Mouse (Mus musculus): ENCODE results near the gene Actbl2. TPM values are rescaled to one million over a fixed set of nuclear protein-coding genes. Genes with fewer than 3 reads are reported as not detected.

Gene Actbl2
- total and polyA plus RNA-seq, 3 experiments, result not detected

DNA sequence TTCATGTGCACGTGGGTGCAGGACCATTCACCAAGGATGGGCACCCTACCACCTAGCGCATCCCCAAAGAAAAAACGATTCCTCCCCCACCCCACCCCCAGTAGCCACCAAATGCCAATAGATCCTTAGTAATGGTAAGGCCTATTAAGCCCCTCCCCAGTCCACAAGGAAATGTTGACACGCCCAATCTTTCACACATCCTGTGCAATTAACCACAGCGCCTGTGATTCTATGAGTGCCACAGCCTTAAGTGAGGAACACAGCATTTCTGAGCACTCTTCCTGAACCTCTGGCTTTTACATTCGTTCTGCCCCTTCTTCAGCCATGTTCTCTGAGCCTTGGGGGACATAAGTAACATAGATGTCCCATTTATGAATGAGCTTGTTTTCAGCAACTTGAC is 42.8 kb downstream of the Actbl2 start:
- Histone ChIP-seq H3K9me3 (replicated peaks; ENCODE audit: low read length) (no peaks in the 10 kb centered on the region), H3K27me3 (replicated peaks) (no peaks in the 10 kb centered on the region), H3K36me3 (replicated peaks in 1 of 2; ENCODE audit: control insufficient read depth in 1 of 2, insufficient read depth in 1 of 2, low read length in 1 of 2) (no peaks in the 10 kb centered on the region), H3K27ac (ENCODE audit: insufficient read depth, low read depth) (no peak overlapping the region), H3K79me2 (replicated peaks; ENCODE audit: control insufficient read depth, extremely low read depth, insufficient read depth, poor library complexity, severe bottlenecking) (no peaks in the 10 kb centered on the region), H3K4me2 (ENCODE audit: insufficient read depth, low read depth, poor library complexity, severe bottlenecking) (no peak overlapping the region), H3K4me3 (replicated peaks in 1 of 3; ENCODE audit: low read depth in 2 of 3, low read length in 2 of 3, poor library complexity in 1 of 3) (no peak overlapping the region), H3K9ac (ENCODE audit: insufficient read depth, low read depth) (no peak overlapping the region), H3K4me1 (ENCODE audit: control insufficient read depth in 1 of 2, insufficient read depth in 2 of 2) (peaks cover 8 to 23% of the 10 kb centered on the region in 2 experiments; a peak in 3 of 4 replicates)
- in situ Hi-C loops (cut with MboI; ENCODE audit: low pct_ligation_motif_present, low pct_unique_long_range_greater_than_20kb, low sequenced_read_pairs), result no loop called here
- dilution Hi-C loops (cut with MboI; ENCODE audit: extremely low pct_ligation_motif_present, extremely low pct_unique_long_range_greater_than_20kb, low sequenced_read_pairs), result no loop called here
- DNase-seq (ENCODE audit: extremely low read depth), result no peak
- TF ChIP-seq IRF4 (IDR thresholded peaks at IDR 0.05; ENCODE audit: low read depth, low read length) (no peak), CHD1 (IDR thresholded peaks at IDR 0.05; ENCODE audit: low read depth, low read length) (no peak), ETS1 (conservative IDR thresholded peaks at IDR 0.05; ENCODE audit: low read depth, low read length) (no peak), BHLHE40 (IDR thresholded peaks at IDR 0.05; ENCODE audit: low read depth, low read length) (no peak), CHD2 (IDR thresholded peaks at IDR 0.05; ENCODE audit: low read length) (no peak), RAD21 (IDR thresholded peaks at IDR 0.05; ENCODE audit: low read depth, low read length) (no peak), GABPA (IDR thresholded peaks at IDR 0.05; ENCODE audit: insufficient replicate concordance, low read depth, low read length) (no peak), MAFK (IDR thresholded peaks at IDR 0.05; ENCODE audit: insufficient replicate concordance, low read length) (no peak), PAX5 (IDR thresholded peaks at IDR 0.05; ENCODE audit: low read length) (no peak), USF1 (IDR thresholded peaks at IDR 0.05; ENCODE audit: low read depth, low read length) (no peak), ZKSCAN1 (IDR thresholded peaks at IDR 0.05; ENCODE audit: borderline replicate concordance, low read depth, low read length) (no peak), JUN (IDR thresholded peaks at IDR 0.05; ENCODE audit: insufficient read depth, low read depth, low read length) (no peak), NELFE (IDR thresholded peaks at IDR 0.05; ENCODE audit: low read depth, low read length) (no peak), ELF1 (IDR thresholded peaks at IDR 0.05; ENCODE audit: low read depth, low read length) (no peak), E2F4 (IDR thresholded peaks at IDR 0.05; ENCODE audit: insufficient replicate concordance, low read depth, low read length) (no peak), MXI1 (IDR thresholded peaks at IDR 0.05; ENCODE audit: low read depth, low read length) (no peak), NRF1 (IDR thresholded peaks at IDR 0.05; ENCODE audit: low read depth, low read length) (no peak), EP300 (IDR thresholded peaks at IDR 0.05; ENCODE audit: low read length) (no peak)

DNA sequence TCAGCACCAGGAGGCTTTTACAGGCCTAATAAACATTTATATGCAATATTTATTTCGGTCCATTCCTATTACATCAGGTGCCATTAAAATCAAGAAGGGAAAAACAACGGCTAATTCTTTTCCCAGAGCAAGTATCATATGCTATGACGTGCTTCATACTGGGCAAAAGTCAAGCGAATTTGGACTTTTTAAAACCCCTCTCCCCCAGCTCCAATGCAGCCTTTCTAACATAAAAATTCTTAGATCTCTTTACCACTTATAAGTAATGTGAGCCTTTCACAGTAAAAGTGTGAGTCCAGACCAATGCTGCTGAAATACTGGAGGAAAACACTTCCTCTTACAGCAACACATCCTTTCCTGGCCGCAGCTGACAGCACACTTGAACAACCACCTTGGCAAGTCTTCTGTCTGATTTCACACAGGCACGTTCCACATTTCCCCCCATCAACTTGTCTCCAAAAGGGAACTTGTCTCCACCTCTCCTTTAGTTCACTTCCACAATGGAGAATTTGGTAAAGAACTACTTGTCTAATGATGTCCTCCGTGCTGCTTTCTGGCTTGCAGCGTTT is 44.4 kb downstream of the Actbl2 start:
- Histone ChIP-seq H3K9me3 (replicated peaks; ENCODE audit: low read length) (no peaks in the 10 kb centered on the region), H3K4me2 (ENCODE audit: insufficient read depth, low read depth, poor library complexity, severe bottlenecking) (no peak overlapping the region), H3K27ac (ENCODE audit: insufficient read depth, low read depth) (no peak overlapping the region), H3K79me2 (replicated peaks; ENCODE audit: control insufficient read depth, extremely low read depth, insufficient read depth, poor library complexity, severe bottlenecking) (no peaks in the 10 kb centered on the region), H3K36me3 (replicated peaks in 1 of 2; ENCODE audit: control insufficient read depth in 1 of 2, insufficient read depth in 1 of 2, low read length in 1 of 2) (no peaks in the 10 kb centered on the region), H3K4me3 (replicated peaks in 1 of 3; ENCODE audit: low read depth in 2 of 3, low read length in 2 of 3, poor library complexity in 1 of 3) (no peak overlapping the region), H3K27me3 (replicated peaks) (no peaks in the 10 kb centered on the region), H3K9ac (ENCODE audit: insufficient read depth, low read depth) (no peak overlapping the region), H3K4me1 (ENCODE audit: control insufficient read depth in 1 of 2, insufficient read depth in 2 of 2) (peaks cover 4 to 7% of the 10 kb centered on the region in 2 experiments; a peak in 2 of 4 replicates)
- dilution Hi-C loops (cut with MboI; ENCODE audit: extremely low pct_ligation_motif_present, extremely low pct_unique_long_range_greater_than_20kb, low sequenced_read_pairs), result no loop called here
- TF ChIP-seq MAZ (IDR thresholded peaks at IDR 0.05; ENCODE audit: low read depth, low read length) (no peak), CHD2 (IDR thresholded peaks at IDR 0.05; ENCODE audit: low read length) (no peak), EP300 (IDR thresholded peaks at IDR 0.05; ENCODE audit: low read length) (no peak), BHLHE40 (IDR thresholded peaks at IDR 0.05; ENCODE audit: low read depth, low read length) (no peak), POLR2AphosphoS2 (IDR thresholded peaks at IDR 0.05; ENCODE audit: low read depth, low read length) (no peak), MAX (IDR thresholded peaks at IDR 0.05; ENCODE audit: low read length) (no peak)
- in situ Hi-C loops (cut with MboI; ENCODE audit: low pct_ligation_motif_present, low pct_unique_long_range_greater_than_20kb, low sequenced_read_pairs), result no loop called here
- DNase-seq (ENCODE audit: extremely low read depth), result no peak

Measured in CH12.LX (cell line).